8 mouse cellular contexts compared by ENCODE assay signal in genomic region chr2:11513057-11513967, GRCm38 (mm10). TPM values are rescaled to one million over a fixed set of nuclear protein-coding genes. Genes with fewer than 3 reads are reported as not detected.
DNase-seq lines count a peak whose midpoint lies in the region; ATAC-seq and TF ChIP-seq lines count a peak whose summit lies in the region.

No protein-coding gene starts in this region.

- no peaks in the 10 kb centered on the region for H3K36me3 ChIP-seq in heart, embryonic 13.5 days
- H3K36me3 ChIP-seq in liver, embryonic 14.5 days (replicated peaks; ENCODE audit: control insufficient read depth, insufficient read depth, low read depth), result no peaks in the 10 kb centered on the region
- no peaks in the 10 kb centered on the region for H3K36me3 ChIP-seq in small intestine, adult 2 months (ENCODE audit: control insufficient read depth, insufficient read depth, low read length)
- H3K36me3 ChIP-seq in midbrain, embryonic 13.5 days, result no peaks in the 10 kb centered on the region

- peaks cover 13% of the 10 kb centered on the region for H3K4me1 ChIP-seq in heart, embryonic 13.5 days
- H3K4me1 ChIP-seq in liver, embryonic 14.5 days (replicated peaks; ENCODE audit: control insufficient read depth in 2 of 2, insufficient read depth in 2 of 2, low read length in 1 of 2), result peaks cover 0 to 15% of the 10 kb centered on the region in 2 experiments; a peak in 2 of 4 replicates
- 0 out of 2 replicates have a peak, but pooled peaks cover 2% of the 10 kb centered on the region for H3K4me1 ChIP-seq in small intestine, adult 2 months (ENCODE audit: control insufficient read depth, insufficient read depth, insufficient read length, low read length)
- H3K4me1 ChIP-seq in midbrain, embryonic 13.5 days (replicated peaks), result no peaks in the 10 kb centered on the region

- WGBS in heart, embryonic 13.5 days, result 43% methylated on average over 18 of the region's 18 CpGs
- WGBS in liver, embryonic 14.5 days (ENCODE audit: insufficient replicate concordance), result 32% methylated on average over 18 of the region's 18 CpGs
- 66% methylated on average over 18 of the region's 18 CpGs for WGBS in small intestine, adult 2 months
- WGBS in midbrain, embryonic 13.5 days, result 78% methylated on average over 18 of the region's 18 CpGs

- peak overlapping the region; percentile 33 for H3K27ac ChIP-seq in heart, embryonic 13.5 days (replicated peaks)
- H3K27ac ChIP-seq in liver, embryonic 14.5 days, result no peak overlapping the region
- peak overlapping the region; percentile 47 for H3K27ac ChIP-seq in small intestine, adult 2 months (ENCODE audit: insufficient read depth, low read depth, low read length)
- H3K27ac ChIP-seq in midbrain, embryonic 13.5 days, result no peak overlapping the region

- ATAC-seq in heart, embryonic 13.5 days (ENCODE audit: extremely low read depth, insufficient number of reproducible peaks, low FRiP score, low TSS enrichment), result 0 out of 2 replicates have a peak, but pooled peaks have one; percentile 58
- peak; percentile 66; the same call in 1 of the 2 replicates for ATAC-seq in liver, embryonic 14.5 days (ENCODE audit: insufficient read depth)
- ATAC-seq in midbrain, embryonic 13.5 days, result no peak

- H3K9me3 ChIP-seq in heart, embryonic 13.5 days, result no peaks in the 10 kb centered on the region
- no peaks in the 10 kb centered on the region for H3K9me3 ChIP-seq in liver, embryonic 14.5 days (ENCODE audit: control insufficient read depth, low read length)
- H3K9me3 ChIP-seq in midbrain, embryonic 13.5 days, result no peaks in the 10 kb centered on the region

- no peak for TF ChIP-seq EP300 in liver, embryonic 14.5 days (IDR thresholded peaks at IDR 0.05; ENCODE audit: low read depth)

- TF ChIP-seq CTCF in liver, embryonic 14.5 days (IDR thresholded peaks at IDR 0.05; ENCODE audit: low read depth), result no peak
- TF ChIP-seq CTCF in small intestine, adult 2 months (IDR thresholded peaks at IDR 0.05; ENCODE audit: extremely low read depth, insufficient read length, insufficient replicate concordance, low read depth, low read length), result no peak

- no peak overlapping the region for H3K9ac ChIP-seq in heart, embryonic 13.5 days
- no peak overlapping the region for H3K9ac ChIP-seq in liver, embryonic 14.5 days (replicated peaks)
- H3K9ac ChIP-seq in midbrain, embryonic 13.5 days (replicated peaks), result no peak overlapping the region

- H3K27me3 ChIP-seq in heart, embryonic 13.5 days (replicated peaks), result no peaks in the 10 kb centered on the region
- H3K27me3 ChIP-seq in liver, embryonic 14.5 days (ENCODE audit: control insufficient read depth, insufficient read depth, low read length), result no peaks in the 10 kb centered on the region
- no peaks in the 10 kb centered on the region for H3K27me3 ChIP-seq in small intestine, adult 2 months (ENCODE audit: control insufficient read depth, insufficient read depth, low read length)
- no peaks in the 10 kb centered on the region for H3K27me3 ChIP-seq in midbrain, embryonic 13.5 days

- no peak overlapping the region for H3K4me3 ChIP-seq in heart, embryonic 13.5 days
- H3K4me3 ChIP-seq in liver, embryonic 14.5 days (ENCODE audit: insufficient read depth in 1 of 2, low read depth in 2 of 2, low read length in 2 of 2), result no peak overlapping the region
- H3K4me3 ChIP-seq in small intestine, adult 2 months (ENCODE audit: low read depth, low read length), result no peak overlapping the region
- H3K4me3 ChIP-seq in midbrain, embryonic 13.5 days (replicated peaks), result no peak overlapping the region

- TF ChIP-seq POLR2A in small intestine, adult 2 months (IDR thresholded peaks at IDR 0.05; ENCODE audit: low read depth, low read length), result no peak

- peak; percentile 56 for DNase-seq in layer of hippocampus, adult 11-12 months (ENCODE audit: low spot score)
- DNase-seq in layer of hippocampus, adult 9-10 months (ENCODE audit: low spot score), result no peak
- peak; percentile 61 to 69 for DNase-seq in adrenal gland, postnatal 36 days
- DNase-seq in liver, embryonic 14.5 days (ENCODE audit: low read depth in 3 of 3, low spot score in 3 of 3), result no peak
- DNase-seq in layer of hippocampus, postnatal 25 days (ENCODE audit: extremely low spot score in 1 of 2, low spot score in 1 of 2), result no peak

- H3K4me2 ChIP-seq in heart, embryonic 13.5 days, result peak overlapping the region; percentile 36
- no peak overlapping the region for H3K4me2 ChIP-seq in liver, embryonic 14.5 days (ENCODE audit: low read depth)
- H3K4me2 ChIP-seq in midbrain, embryonic 13.5 days (replicated peaks), result no peak overlapping the region

RNA-seq across cellular contexts. Expression of gene Pfkfb3, which starts 40.6 kb away (rescaled TPM):
- 100 to 1,000 TPM in 1 of 2 experiments, 10 to 100 TPM in 1; 94.5 to 108 TPM for total RNA-seq in adrenal gland, postnatal 36 days (2021)
- 12.8 and 14.8 TPM in 2 replicates for polyA plus RNA-seq in heart, embryonic 13.5 days (2015; fragmentation: Nextera tagmentation; extraction: Ambion mirVana)
- 4.6 and 5.2 TPM in 2 replicates for polyA plus RNA-seq in liver, embryonic 14.5 days (2012; rRNA removed)
- 2.6 and 3.5 TPM in 2 replicates for polyA plus RNA-seq in liver, embryonic 14.5 days (2014; fragmentation: Nextera tagmentation; extraction: Ambion mirVana)
- 14.2 and 15.5 TPM in 2 replicates for polyA plus RNA-seq in small intestine, adult 2 months (2012; rRNA removed)
- polyA plus RNA-seq in midbrain, embryonic 13.5 days (2015; fragmentation: Nextera tagmentation; extraction: Ambion mirVana), result 23.4 and 24.8 TPM in 2 replicates
- 10 to 100 TPM; 31.2 to 34.8 TPM for total RNA-seq in layer of hippocampus, postnatal 25 days (2021)

Comparison
In these comparisons a context has a peak if more than half of its experiments do, and no peak if none do; other contexts are left out.
1. DNase-seq: peak in layer of hippocampus, adult 11-12 months (single experiment) and adrenal gland, postnatal 36 days (2 of 2); none in layer of hippocampus, adult 9-10 months (single experiment), liver, embryonic 14.5 days (0 of 3) and layer of hippocampus, postnatal 25 days (0 of 2).
2. H3K27ac ChIP-seq: peak in heart, embryonic 13.5 days (single experiment) and small intestine, adult 2 months (single experiment); none in liver, embryonic 14.5 days (single experiment) and midbrain, embryonic 13.5 days (single experiment).